Mouse (Mus musculus) hindbrain, embryonic 14.5 days (tissue): ENCODE data around the gene Ly6g6f. TPM values are rescaled to one million over a fixed set of nuclear protein-coding genes. Genes with fewer than 3 reads are reported as not detected.
"Not testable (repeated sequence)": the region's sequence is repeated elsewhere in the genome, so short reads cannot be mapped to it uniquely, and the experiment has no call there.

ENCODE experiments used
- ATAC-seq: fragments of 200-750 bp; cut with Nextera tagmentation; 2 replicates; pipeline ENCODE4 v1.8.0; 2017; ENCODE audit warnings: moderate number of reproducible peaks, mild to moderate bottlenecking, moderate TSS enrichment, moderate library complexity; ENCODE audit not compliant: low FRiP score
- DNase-seq: peaks from one replicate; pipeline ENCODE4 v3.0.0-alpha.2; 2015; ENCODE audit warnings: low spot score
- H3K27ac ChIP-seq: fragments of 300-500 bp; sonication (generic); 2 replicates; pipeline ENCODE4 v1.5.1; 2014; ENCODE audit warnings: mild to moderate bottlenecking, moderate library complexity
- H3K27me3 ChIP-seq: fragments of 300-500 bp; sonication (generic); 2 replicates; pipeline ENCODE4 v1.6.1; 2014; ENCODE audit warnings: mild to moderate bottlenecking, low read length, mixed read lengths; ENCODE audit not compliant: control insufficient read depth, insufficient read depth
- H3K36me3 ChIP-seq: fragments of 300-500 bp; sonication (generic); replicated peaks from 2 replicates; pipeline ENCODE4 v1.6.1; 2014; ENCODE audit not compliant: control insufficient read depth, insufficient read depth
- H3K4me1 ChIP-seq: fragments of 300-500 bp; sonication (generic); replicated peaks from 2 replicates; pipeline ENCODE4 v1.6.1; 2014; ENCODE audit warnings: antibody characterized with exemption, low read length, mixed read lengths; ENCODE audit not compliant: control insufficient read depth, insufficient read depth
- H3K4me2 ChIP-seq: fragments of 300-500 bp; sonication (generic); replicated peaks from 2 replicates; pipeline ENCODE4 v1.6.1; 2014; ENCODE audit warnings: mild to moderate bottlenecking, moderate library complexity
- H3K4me3 ChIP-seq: fragments of 300-500 bp; sonication (generic); replicated peaks from 2 replicates; pipeline ENCODE4 v1.5.1; 2014; ENCODE audit warnings: mild to moderate bottlenecking, low read length
- H3K9ac ChIP-seq: fragments of 300-500 bp; sonication (generic); 2 replicates; pipeline ENCODE4 v1.6.1; 2014
- H3K9me3 ChIP-seq: fragments of 300-500 bp; sonication (generic); 2 replicates; pipeline ENCODE4 v1.6.1; 2016; ENCODE audit warnings: low read length; ENCODE audit not compliant: control insufficient read depth
- WGBS: fragments of 180-500 bp; shearing (Covaris S2); extraction: QIAGEN DNeasy Blood & Tissue Kit; methylation state at CpG from one replicate; pipeline ENCODE4 v1.1.7; 2014; 5-methylcytosine and 5-hydroxymethylcytosine counted together
- polyA plus RNA-seq: library from polyadenylated mRNA; unstranded; fragments of >200 nt; fragmentation: Nextera tagmentation; extraction: Ambion mirVana; gene quantifications from 2 replicates; pipeline ENCODE4 v1.2.1, GENCODE M21; 2014

The Ly6g6f gene
- polyA plus RNA-seq, 1 experiment from 2014 or later = 0.23 TPM

- peak overlapping the region; percentile 56; the same call in 1 of the 2 replicates for H3K4me3 ChIP-seq
- no peaks in the 10 kb centered on the region for H3K27me3 ChIP-seq
- DNase-seq (no peak), ATAC-seq (no peak)
- peak overlapping the region; percentile 84 for H3K9ac ChIP-seq
- peak overlapping the region; percentile 99 for H3K4me2 ChIP-seq
- peaks cover 18% of the 10 kb centered on the region for H3K4me1 ChIP-seq
- no peak overlapping the region for H3K27ac ChIP-seq
- 86% methylated on average over 7 of the region's 7 CpGs for WGBS
- H3K36me3 ChIP-seq = no peaks in the 10 kb centered on the region
- no peaks in the 10 kb centered on the region for H3K9me3 ChIP-seq
Observed at GRCm38 (mm10) chr17:35044904-35045806, 40.3 kb downstream of the Ly6g6f start.

GRCm38 (mm10) chr17:35043794-35044193, 41.6 kb downstream of the Ly6g6f start:
- no peak overlapping the region for H3K9ac ChIP-seq
- peaks cover 10% of the 10 kb centered on the region for H3K4me1 ChIP-seq
- no peaks in the 10 kb centered on the region for H3K9me3 ChIP-seq
- H3K27me3 ChIP-seq = no peaks in the 10 kb centered on the region
- H3K4me2 ChIP-seq = no peak overlapping the region
- DNase-seq (no peak), ATAC-seq (no peak)
- H3K27ac ChIP-seq = no peak overlapping the region
- H3K36me3 ChIP-seq = no peaks in the 10 kb centered on the region
- no peak overlapping the region for H3K4me3 ChIP-seq
- WGBS = 91% methylated on average over 4 of the region's 4 CpGs

- Histone ChIP-seq H3K9me3 (no peaks in the 10 kb centered on the region), H3K27ac (no peak overlapping the region), H3K4me1 (no peaks in the 10 kb centered on the region), H3K9ac (no peak overlapping the region), H3K36me3 (no peaks in the 10 kb centered on the region), H3K4me3 (no peak overlapping the region), H3K27me3 (no peaks in the 10 kb centered on the region), H3K4me2 (no peak overlapping the region)
- no peak for DNase-seq
- WGBS = 84% methylated on average over 11 of the region's 11 CpGs
- ATAC-seq = no peak
Observed at GRCm38 (mm10) chr17:35039121-35039873, 46.1 kb downstream of the Ly6g6f start.

GRCm38 (mm10) chr17:35034896-35035295, 50.5 kb downstream of the Ly6g6f start:
- H3K4me2 ChIP-seq = no peak overlapping the region
- H3K27me3 ChIP-seq = no peaks in the 10 kb centered on the region

GRCm38 (mm10) chr17:35033703-35034102, 51.7 kb downstream of the Ly6g6f start:
- H3K9me3 ChIP-seq, H3K27me3 ChIP-seq, H3K4me1 ChIP-seq, H3K36me3 ChIP-seq, H3K4me2 ChIP-seq, H3K9ac ChIP-seq, H3K27ac ChIP-seq, DNase-seq, ATAC-seq, H3K4me3 ChIP-seq: not testable (repeated sequence)
- 82% methylated on average over 1 of the region's 1 CpGs for WGBS

More at GRCm38 (mm10) chr17:35034896-35035295, 50.5 kb downstream of the Ly6g6f start:
- no peaks in the 10 kb centered on the region for H3K36me3 ChIP-seq
- ATAC-seq = no peak
- DNase-seq = no peak
- no peak overlapping the region for H3K4me3 ChIP-seq
- peaks cover 1% of the 10 kb centered on the region; the same call in 1 of the 2 replicates for H3K4me1 ChIP-seq
- 76% methylated on average over 6 of the region's 6 CpGs for WGBS
- no peaks in the 10 kb centered on the region for H3K9me3 ChIP-seq
- H3K9ac ChIP-seq = no peak overlapping the region
- no peak overlapping the region for H3K27ac ChIP-seq

- ATAC-seq = no peak
- Histone ChIP-seq H3K36me3 (no peaks in the 10 kb centered on the region), H3K27me3 (no peaks in the 10 kb centered on the region), H3K4me1 (peaks cover 6% of the 10 kb centered on the region), H3K4me3 (no peak overlapping the region), H3K9ac (no peak overlapping the region), H3K27ac (no peak overlapping the region), H3K4me2 (no peak overlapping the region), H3K9me3 (no peaks in the 10 kb centered on the region)
- 71% methylated on average over 8 of the region's 8 CpGs for WGBS
- DNase-seq = no peak
Observed at GRCm38 (mm10) chr17:35032323-35032870, 53.0 kb downstream of the Ly6g6f start.

GRCm38 (mm10) chr17:35031880-35032279, 53.5 kb downstream of the Ly6g6f start:
- DNase-seq (no peak), ATAC-seq (no peak)
- WGBS = 93% methylated on average over 7 of the region's 7 CpGs
- no peak overlapping the region for H3K4me3 ChIP-seq
- H3K4me2 ChIP-seq = no peak overlapping the region
- no peaks in the 10 kb centered on the region for H3K9me3 ChIP-seq
- no peaks in the 10 kb centered on the region for H3K36me3 ChIP-seq
- H3K9ac ChIP-seq = no peak overlapping the region
- H3K27me3 ChIP-seq = no peaks in the 10 kb centered on the region
- H3K27ac ChIP-seq = no peak overlapping the region
- peaks cover 7% of the 10 kb centered on the region for H3K4me1 ChIP-seq

GRCm38 (mm10) chr17:35031272-35031671, 54.1 kb downstream of the Ly6g6f start:
- Histone ChIP-seq H3K27me3 (no peaks in the 10 kb centered on the region), H3K9ac (no peak overlapping the region), H3K4me3 (no peak overlapping the region), H3K27ac (no peak overlapping the region), H3K4me1 (peaks cover 7% of the 10 kb centered on the region), H3K36me3 (no peaks in the 10 kb centered on the region), H3K4me2 (no peak overlapping the region), H3K9me3 (no peaks in the 10 kb centered on the region)
- no peak for DNase-seq
- ATAC-seq = no peak
- 88% methylated on average over 11 of the region's 11 CpGs for WGBS
